Mouse (Mus musculus) CD8-positive naive resting alpha-beta T cell, adult 57 days (primary cell): Measurements from ENCODE around the gene Sept12. TPM values are rescaled to one million over a fixed set of nuclear protein-coding genes. Genes with fewer than 3 reads are reported as not detected.

Source experiments
- total RNA-seq: library from RNA; stranded (reverse); gene quantifications from one replicate; pipeline ENCODE4 v1.2.4, GENCODE M21; 2023

The Sept12 gene
- not detected for total RNA-seq

DNA sequence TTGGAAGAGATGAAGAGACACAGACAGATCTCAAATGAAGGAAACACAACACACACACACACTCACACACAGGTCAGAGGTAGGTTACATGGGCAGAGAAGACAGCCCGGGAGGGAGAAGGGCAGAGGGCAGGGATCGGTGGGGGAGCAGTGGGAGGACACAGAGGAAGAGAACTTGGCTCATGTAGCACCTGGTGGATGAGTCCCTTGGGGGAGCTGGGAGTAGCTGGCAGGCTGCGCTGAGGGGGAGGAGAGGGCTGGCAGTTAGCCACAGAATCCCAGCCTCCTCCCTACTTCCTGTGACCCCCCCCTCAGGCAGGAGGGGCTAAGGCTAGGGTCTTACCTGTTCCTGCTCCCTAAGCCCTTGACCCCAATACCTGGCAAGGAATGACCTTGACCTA, at the start of gene Sept12:
TSS of gene Sept12 (minus strand) at position 300 of the 400 bp plus-strand sequence.

DNA sequence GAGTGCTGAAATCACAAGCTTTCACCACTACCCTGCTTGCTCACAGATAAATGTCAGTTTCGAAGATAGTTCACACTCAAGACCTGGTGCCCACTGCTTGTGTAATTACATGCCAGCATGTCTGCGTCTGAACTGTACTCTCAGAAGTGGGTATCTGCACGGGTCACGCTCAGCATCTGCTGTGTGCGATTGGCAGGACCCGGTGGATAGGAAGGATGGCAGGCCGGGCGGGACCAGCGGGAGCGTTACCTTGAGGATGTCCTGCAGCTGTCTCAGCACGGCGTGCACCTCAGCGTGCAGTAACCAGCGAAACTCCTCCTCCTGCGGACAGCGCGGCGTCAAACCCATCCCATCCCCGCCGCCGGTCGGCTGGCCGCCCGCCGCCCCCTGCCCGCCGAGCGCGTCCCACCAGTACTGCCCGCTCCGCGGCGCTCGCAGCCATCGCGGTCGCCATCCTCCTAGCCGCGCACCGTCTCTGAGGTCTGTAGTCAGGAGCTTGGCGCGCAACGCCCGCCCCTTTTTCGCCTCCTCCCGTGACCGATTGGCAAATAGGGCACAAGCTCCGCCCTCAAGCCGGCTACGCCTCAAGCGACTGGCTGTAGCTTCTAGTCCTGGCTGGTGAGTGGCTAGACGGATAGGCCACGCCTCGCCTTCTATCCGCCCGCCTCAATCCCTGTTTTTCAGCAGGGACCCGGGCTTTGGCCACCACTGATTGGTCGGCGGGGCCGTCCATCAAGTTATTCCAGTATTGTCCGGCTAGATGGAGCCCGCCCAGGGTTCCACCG, 15.6 kb upstream of the Sept12 start, which contains the start of gene Rogdi:
TSS of gene Rogdi (minus strand) at position 500 of the 785 bp plus-strand sequence.

DNA sequence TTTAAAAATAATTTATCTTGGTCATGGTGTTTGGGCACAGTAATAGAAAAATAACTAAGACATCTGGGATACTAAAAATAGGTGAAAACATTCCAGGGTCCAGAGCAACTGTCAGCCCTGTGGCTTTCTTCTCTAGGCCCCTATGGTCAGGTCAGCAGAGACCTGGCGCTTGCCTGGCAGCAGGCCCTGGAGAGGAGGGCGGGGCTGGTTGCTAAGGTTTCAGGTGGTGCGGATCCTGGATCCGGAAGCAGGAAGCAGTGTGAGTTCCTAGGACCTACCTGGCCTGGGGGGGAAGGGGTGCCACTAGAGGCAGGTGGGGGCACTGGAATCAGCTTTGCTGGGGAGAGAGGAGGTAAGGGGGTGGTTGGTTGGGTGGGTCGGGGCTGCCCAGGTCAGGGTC, 9.4 kb upstream of the Sept12 start, which contains the start of gene Smim22:
TSS of gene Smim22 (plus strand) at position 222 of the 400 bp plus-strand sequence.

DNA sequence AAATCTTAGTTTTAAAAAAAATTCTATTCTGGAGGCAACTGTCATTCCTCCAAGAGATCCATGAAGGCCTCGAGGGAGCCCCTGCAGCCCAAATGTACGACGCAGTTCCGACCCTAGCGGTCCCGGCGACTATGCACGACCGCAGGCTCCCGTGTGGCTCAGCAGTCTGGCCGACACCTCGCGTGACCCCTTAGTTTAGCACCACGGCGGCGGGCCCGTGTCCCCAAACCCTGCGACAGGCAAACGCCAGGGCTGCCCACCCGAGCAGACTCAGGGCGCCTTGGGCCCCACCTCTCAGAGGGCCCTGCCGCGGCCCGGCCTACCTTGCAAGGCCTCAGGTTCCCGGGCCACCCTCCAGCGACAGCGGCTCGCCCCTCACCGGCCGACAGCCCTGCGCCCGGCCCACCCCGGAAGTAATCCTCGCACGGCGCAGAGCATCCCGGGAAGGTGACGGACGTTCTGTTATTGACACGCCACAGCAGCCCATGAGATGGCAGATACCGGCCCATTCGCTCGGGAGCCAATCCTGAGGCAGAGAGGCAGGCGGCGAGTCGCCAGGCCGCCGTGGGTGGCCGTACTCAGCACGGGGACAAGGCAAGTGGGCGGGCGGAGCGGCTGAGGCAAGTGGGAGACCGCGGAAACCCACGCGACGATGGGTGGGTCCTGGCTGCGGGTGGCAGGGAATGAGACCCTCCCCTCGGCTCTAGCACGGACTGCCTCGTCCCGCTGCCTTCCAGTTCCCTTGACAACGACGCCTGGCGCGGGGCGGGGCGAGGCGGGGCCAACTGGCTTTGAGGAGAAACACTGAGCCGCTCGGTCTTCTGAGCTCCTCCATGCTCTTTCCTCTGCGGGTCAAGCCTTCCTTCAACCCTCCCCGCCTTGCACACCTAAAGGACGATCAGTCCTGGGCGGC, 33.6 kb downstream of the Sept12 start, which contains the start of gene Anks3:
TSS of gene Anks3 (minus strand) at position 409 of the 913 bp plus-strand sequence.

DNA sequence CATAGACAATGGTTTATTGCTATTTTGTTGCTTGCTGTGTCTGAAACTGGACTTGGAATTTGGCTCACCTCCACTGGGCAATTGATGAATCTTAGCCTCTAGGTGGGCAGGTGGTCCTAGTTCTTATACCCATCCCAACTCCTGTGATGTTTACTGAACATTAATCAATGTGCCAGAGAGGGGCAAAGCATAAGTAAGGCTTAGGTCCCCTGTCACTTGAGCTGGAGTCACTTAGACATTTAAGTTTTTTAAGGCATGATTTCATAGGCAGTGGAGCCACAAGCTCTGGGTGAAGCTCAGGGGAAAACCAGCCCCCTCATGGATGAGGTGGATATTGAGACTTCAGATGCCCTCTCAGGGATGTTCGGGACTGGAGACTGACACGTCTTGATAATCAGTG, 59.2 kb downstream of the Sept12 start, which contains the start of gene Nudt16l1:
TSS of gene Nudt16l1 (plus strand) at position 301 of the 400 bp plus-strand sequence.

Other genes starting within 250 kb of the Sept12 start
- gene Cdip1, start 207.6 kb downstream of the Sept12 start, total RNA-seq = 46.0 TPM
- not detected for gene 4930562C15Rik, start 162.4 kb downstream of the Sept12 start, total RNA-seq
- gene Ubald1, start 117.5 kb downstream of the Sept12 start, total RNA-seq = 198 TPM
- gene Mgrn1, start 111.6 kb downstream of the Sept12 start, total RNA-seq = 65.7 TPM
- gene Nudt16l1, start 59.1 kb downstream of the Sept12 start, total RNA-seq = 57.1 TPM
- 74.7 TPM for gene Anks3, start 33.6 kb downstream of the Sept12 start, total RNA-seq
- not detected for gene Smim22, start 9.4 kb upstream of the Sept12 start, total RNA-seq
- 19.8 TPM for gene Rogdi, start 15.7 kb upstream of the Sept12 start, total RNA-seq
- 111 TPM for gene Glyr1, start 52.0 kb upstream of the Sept12 start, total RNA-seq
- 103 TPM for gene Ubn1, start 52.2 kb upstream of the Sept12 start, total RNA-seq
- gene Ppl, start 134.6 kb upstream of the Sept12 start, total RNA-seq = 0.46 TPM
- not detected for gene Sec14l5, start 149.3 kb upstream of the Sept12 start, total RNA-seq
- gene Nagpa, start 206.2 kb upstream of the Sept12 start, total RNA-seq = 26.2 TPM
- not detected for gene AU021092, start 224.4 kb upstream of the Sept12 start, total RNA-seq
- gene Alg1, start 235.8 kb upstream of the Sept12 start, total RNA-seq = 40.1 TPM